Mouse (Mus musculus): ENCODE results near the gene Mgat3.

Gene Mgat3

DNA sequence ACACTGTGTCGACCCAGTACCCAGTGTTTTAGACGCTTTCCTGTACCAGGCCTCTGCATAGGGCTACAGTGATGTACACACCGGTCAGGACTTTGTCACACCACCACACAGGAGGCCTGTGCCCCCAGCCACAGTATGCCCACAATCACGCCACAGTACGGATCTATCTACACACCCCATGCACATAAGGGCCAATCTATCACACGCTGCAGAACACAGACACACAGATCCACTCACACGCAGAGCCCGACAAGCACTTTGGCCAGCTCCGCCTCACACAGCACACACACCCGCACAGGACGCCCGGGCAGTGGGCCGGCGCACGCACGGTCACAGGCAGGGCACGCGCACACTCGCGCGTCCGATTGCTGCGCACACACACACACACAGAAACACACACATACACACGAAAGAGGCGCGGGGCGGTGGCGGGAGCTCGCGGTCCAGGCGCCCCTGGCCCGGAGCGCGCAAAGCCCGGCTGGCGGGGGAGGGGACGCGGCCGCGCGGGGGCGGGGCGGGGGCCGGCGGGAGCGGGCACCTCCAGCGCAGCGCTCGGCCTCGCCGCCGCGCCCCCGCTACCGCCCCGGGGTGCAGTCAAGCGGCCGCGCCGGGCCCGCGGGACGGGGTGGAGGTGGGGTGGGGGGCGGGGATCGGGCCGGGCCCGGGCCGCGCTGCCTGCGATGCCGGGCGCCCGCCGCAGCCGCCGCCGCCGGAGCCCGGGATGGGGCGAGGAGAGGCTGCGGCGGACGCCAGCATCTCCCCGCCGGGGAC, at the start of gene Mgat3:
Gene Mgat3, plus strand, starts transcription at position 721 of the 771 bp plus-strand sequence.
- DNase-seq, result no peak

DNA sequence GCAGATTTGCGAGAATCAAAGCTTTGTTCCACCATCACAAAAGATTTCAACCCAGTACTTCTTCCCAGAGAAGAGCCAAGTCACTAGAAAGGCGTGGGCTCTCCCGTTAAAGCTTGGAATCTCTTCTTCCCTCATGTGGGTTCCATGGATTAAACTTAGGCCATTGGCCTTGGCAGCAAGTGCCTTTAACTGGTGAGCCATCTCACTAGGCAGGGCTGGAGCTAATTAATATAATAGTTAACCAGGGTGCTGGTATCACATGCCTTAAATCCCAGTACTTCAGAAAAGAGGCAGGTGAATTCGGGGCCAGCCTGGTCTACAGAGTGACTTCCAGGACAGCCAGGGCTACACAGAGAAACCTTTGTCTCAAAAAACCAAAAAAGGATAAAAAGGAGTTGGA, 48.9 kb upstream of the Mgat3 start:
- no peak for DNase-seq

DNA sequence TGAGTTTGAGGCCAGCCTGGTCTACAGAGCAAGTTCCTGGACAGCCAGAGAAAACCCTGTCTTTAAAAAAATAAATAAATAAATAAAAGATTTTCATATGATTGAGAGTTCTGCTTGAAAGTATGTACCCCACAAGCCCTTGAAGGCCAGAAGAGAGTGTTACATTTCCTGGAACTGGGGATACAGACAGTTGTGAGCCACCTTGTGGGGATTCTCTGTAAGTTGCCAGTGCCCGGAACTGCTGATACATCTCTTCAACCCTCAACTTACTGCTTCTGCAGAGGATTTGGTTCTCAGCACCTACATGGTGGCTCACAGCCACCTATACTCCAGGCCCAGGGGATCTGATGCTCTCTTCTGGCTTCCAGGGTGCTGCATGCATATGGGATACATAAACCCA, 46.3 kb upstream of the Mgat3 start:
- DNase-seq, result no peak

DNA sequence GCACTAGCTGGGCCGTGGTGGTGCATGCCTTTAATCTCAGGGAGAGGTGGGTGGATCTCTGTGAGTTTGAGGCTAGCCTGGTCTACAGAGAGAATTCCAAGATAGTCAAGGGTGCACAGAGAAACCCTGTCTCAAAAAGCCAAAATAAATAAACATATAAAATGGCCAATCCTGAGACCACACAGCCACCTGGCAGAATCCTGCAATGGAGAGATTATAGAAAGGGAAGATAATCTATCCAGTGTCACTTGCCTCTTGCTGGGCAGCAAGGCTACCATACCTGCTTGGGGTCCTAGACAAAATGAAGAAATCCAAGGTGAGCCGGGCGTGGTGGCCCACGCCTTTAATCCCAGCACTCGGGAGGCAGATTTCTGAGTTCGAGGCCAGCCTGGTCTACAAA, 43.5 kb upstream of the Mgat3 start:
- DNase-seq, result no peak

DNA sequence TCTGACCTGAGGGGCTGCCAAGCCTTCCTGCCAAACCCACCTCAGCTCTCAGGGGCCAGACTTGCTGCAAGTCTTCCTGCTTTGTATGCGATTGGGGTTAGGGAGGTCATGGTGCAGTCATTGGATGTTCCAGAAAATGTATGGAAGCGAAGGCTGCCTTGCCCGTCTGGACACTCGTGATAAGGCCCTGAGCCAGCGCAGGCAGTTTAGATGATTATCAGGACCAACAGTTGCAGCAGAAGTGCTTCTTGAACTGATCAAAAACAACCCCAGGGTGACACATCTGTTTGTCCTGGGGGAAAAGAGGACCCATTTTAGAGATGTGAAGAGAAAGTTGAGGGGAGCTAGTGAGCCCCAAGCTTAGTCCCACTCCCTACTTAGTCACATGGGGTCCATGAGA, 42.8 kb upstream of the Mgat3 start:
- DNase-seq, result no peak

DNA sequence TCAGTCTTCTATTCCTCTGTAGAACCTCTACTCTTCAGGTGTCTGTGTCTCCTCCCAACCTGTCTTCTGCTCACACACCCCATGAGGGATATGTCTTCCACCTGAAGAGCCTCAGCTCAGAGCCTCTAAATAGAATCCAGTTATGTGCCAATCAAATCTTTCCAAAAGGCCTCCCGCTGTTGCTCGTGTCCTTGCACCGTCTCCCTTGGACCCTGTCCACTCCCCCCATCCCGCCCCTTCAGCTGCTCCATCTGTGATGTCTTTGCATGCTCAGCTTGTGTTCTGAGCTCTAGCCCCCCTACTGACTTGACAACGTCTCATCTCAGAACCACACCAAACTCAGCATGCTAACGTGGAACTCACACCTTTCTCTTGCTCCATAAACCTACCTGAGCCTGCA, 42.1 kb upstream of the Mgat3 start:
- DNase-seq, result no peak

DNA sequence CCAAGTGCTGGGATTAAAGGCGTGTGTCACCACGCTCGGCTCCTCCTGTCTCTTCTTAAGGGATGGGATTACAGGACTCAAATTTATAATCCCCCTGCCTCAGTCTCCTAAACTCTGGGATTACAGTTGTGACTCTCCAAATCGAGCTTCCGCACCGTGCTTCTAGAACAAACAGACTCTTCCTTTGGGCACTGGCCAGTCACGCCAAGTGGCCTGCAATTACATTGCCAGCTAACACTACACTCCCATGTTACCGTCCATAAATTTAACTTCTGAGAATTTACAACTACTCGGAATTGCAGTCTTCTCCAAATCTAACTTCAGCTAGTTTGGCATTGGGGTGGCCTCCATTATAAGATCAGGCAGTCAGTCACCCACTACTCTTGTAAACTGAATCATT, 41.1 kb upstream of the Mgat3 start:
- no peak for DNase-seq

DNA sequence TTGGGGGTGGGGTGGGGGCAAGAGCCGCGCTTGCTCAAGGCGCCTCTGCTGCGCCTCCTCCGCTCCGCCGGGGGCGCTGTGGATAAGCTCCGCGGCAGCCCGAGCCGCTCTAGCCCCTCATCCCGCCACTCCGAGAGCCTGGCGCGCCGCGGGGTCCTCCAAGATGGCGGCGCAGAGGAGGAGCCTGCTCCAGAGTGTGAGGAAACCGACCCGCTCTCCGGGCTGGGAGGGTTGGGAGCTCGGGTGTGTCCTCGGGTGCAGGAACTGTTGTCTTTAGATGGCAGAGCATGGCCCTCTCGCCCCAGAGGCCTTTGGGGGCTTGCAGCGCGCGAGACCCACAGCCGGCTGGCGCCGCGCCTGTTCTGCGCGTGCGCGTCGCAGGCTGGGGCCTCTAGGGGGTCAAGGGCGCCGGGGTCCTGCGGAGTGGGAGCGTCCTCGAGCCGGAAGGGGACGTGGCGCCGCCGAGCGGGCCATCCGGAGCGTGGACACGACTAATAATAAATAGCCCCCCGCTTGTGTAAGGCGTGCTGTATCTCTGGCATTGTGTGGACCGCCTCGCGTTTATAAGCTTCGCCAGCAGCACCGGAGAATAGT, 40.4 kb upstream of the Mgat3 start, which contains the start of gene Tab1:
Gene Tab1, plus strand, starts transcription at position 135 of the 594 bp plus-strand sequence.
- DNase-seq, result peak; percentile 95 to 96

DNA sequence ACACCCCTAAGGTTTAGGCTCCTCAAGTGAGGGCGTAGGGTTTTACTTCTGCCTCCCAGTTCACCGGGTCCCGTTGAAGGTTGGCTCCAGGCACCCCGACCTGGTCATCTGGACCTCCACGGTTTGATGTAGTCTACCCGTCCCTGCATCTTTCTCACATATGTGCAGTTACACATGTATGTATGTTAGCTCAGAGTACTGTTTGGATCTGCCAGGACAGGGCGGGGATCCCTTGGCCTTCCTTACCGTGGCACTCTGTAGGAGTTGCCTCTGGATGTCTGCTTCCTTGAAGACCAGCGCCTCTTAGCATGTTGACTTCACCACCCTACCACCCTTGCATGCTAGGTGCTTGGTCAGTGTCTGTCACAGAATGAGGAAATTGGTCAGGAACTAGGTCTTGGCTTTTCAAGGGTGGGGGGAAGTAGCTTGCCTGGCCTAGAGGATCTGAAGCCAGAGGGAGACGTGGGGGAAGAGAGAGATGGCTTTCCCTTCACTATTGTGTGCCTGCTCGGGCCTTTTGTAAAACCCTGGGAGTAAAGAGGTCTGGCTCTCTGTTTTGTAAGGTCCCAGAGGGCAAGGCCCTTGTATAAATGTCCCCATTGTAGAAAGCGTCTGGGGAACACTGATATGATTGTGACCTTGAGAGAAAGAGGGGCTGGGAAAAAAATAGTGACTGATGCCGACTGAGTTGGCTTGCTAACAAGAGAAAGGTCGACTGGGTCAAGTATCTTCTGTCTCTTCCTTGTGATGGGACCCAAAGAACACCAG, 39.7 kb upstream of the Mgat3 start:
- DNase-seq, result no peak

DNA sequence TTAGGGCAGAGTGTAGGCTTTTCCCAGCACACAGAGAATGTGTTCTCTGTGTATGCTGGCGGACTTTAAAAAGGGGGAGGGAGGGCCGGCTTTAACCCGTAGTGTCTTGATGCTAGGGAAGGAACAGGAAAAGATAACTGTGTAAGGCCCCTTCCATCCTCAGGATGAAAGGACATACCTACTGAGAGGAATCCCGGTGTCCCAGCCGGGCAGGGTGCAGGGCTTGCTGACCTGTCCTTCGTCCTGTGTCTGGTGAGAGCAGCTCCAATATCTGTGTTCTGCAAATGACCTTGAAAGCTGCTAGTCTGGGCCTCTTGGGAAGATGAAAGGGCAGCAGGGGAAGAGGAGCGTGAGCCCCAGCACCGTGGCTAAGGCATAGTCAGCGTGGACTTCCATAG, 39.1 kb upstream of the Mgat3 start:
- DNase-seq, result no peak

DNA sequence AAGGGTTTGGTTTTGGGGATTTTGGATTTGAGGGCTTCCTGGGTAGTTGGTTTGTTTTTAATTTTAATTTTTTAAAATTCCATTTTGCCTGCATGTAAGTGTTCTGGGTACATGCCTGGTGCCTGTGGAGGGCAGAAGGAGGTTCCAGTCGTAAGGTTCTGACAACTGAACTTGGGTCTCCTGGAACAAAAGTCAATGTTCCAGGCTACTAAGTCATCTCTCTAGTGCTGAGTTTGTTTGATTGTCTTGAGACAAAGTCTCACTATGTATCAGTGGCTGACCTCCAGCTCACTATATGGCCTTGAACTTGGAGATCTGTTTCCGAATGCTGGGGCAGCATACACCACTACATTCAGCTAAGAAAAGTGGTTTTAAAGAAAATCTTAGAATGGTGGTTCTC, 38.0 kb upstream of the Mgat3 start:
- DNase-seq, result no peak

DNA sequence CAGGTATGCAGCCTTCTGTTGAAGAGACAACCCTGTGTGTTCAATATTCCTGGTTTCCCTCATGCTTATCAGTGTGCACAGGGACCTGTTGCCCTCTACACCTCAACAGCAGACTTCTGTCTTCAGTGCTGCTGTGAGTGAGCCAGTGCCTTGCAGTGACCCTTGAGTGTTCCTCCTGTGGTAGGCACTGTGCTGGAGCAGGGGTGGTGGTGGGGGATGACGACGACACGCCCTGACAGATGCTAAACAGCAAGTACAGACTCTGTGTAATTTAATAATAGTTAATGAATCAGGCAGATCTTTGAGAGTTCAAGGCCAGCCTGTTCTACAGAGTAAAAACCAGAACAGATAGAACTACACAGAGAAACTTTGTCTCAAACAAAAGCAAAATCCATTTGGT, 36.9 kb upstream of the Mgat3 start:
- DNase-seq, result no peak

DNA sequence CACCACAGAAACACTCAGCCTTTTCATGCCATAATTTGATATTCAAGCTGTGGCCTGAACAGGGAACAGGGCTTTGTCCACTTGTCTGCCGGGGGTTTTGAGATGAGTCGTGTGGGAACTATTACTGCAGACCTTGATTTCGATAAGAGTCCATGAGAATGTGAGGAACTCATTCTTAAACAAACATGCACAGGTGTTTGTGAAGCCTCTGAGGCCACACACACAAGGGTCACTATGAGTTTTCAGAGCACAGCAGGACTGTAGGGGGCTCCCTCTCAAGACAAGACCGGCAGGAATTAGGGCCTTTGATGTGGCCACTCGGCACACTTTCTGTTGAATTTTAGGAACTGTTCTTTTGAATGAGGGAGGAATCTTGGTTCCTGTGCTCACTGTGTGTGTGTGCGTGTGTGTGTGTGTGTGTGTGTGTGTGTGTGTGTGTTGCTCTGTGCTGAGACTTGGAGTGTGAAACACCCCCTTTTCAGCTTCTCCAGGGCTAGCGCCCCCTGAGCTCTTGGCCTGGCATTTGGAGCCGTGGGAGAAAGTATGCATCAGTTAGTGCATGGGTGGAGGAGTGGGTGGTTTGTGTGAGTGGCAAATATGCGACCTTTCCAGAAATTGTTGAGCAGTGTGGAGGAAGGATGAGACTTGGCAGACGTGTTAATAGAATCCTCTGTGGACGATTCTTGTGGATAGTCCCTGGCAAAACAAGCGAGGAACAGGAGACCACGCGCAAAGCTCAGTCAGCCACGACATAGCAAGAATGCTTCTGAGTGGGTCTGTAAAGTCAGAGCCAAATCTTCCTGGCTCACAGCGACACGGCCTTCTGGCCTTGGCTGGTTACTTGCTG, 35.4 kb upstream of the Mgat3 start:
- no peak for DNase-seq

DNA sequence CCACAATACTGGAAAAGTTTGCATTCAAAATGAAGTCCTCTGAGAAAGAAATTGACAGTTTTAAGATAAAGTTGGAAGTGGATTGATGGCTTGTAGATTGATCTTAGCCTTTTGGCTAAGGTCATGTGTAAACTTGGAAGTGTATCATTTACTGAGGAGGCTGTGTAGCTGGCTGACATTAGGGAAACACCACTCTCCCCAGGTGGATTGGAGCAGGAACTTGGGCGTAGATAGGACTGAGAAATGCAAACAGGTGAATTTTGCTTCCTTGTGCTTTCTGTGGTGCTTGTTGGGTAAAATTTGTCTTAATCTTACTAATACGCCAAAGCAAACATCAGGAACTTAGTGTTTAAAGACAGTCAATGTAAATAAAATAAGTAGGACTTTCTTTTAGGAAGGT, 33.2 kb upstream of the Mgat3 start:
- DNase-seq, result no peak

DNA sequence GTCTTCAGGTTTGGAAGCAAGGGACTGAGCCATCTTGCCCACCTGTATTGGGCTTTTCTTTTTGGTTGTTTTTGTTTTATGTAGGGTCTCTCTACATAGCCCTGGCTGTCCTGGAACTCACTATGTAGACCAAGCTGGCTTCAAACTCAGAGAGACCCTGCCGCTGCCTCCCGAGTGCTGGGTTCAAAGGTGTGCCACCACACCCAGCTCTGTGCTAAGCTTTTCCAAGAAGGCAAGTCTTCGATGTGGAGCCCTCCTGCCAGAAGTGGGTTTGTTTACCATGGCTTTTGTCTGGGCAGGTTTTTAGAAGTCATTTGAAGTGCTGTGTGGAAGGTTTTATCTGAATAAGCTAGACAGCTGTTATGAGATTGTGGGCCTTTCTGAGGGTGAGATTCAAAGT, 32.6 kb upstream of the Mgat3 start:
- DNase-seq, result no peak

DNA sequence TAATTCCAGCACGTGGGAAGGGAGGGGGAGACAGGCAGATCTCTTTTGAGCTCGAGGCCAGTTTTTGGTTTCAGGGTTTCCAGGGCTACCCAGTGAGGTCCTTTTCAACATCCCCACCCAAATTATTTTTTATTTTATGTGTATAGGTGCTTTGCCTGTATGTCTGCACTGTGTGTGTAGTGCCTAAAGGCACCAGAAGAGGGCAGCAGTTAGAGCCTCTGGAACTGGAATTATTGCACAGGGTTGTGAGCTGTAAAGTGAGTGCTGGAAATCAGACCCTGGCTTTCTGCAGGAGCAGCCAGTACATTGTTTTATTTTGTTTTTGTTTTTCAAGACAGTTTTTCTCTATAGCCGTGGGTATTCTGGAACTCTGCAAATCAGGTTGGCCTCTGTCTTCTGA, 31.4 kb upstream of the Mgat3 start:
- peak; percentile 33 to 34 for DNase-seq

DNA sequence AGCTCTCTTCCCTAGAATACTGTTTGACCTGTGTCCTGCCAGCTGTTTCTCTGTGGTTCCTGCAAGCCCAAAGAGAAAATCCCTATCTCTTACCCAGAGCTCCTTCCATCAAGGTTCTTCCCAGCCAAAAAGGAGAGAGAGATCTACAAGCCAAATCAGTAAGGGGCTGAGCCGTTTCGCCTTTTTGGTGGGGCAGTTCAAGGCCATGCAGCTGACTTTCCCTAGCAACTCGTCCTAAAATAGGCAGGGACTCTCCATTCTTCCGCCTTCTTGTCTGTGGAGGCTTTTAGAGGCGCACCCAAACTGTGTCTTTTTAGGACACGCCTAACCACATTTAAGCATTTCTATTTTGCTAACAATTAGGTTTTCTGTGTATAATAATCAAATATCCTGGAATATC, 29.8 kb upstream of the Mgat3 start:
- no peak for DNase-seq

DNA sequence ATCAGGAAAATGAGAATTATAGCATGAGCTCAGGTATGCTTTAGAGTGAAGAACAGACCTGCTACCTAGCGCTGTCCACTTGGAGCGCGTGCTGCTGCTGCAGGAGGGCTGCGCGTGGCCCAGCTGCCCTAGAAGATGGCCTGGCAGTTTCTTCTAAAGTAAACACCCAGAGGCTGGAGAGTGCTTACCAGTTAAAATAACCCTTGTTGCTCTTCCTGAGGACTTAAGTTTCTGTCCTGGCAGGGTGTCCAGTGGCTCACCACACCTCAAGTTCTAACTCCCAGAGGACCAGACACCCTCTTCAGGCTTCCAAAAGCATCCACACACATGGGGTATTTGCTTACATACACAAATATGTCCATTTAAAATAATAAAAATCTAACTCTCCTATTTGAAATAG, 28.1 kb upstream of the Mgat3 start:
- no peak for DNase-seq

DNA sequence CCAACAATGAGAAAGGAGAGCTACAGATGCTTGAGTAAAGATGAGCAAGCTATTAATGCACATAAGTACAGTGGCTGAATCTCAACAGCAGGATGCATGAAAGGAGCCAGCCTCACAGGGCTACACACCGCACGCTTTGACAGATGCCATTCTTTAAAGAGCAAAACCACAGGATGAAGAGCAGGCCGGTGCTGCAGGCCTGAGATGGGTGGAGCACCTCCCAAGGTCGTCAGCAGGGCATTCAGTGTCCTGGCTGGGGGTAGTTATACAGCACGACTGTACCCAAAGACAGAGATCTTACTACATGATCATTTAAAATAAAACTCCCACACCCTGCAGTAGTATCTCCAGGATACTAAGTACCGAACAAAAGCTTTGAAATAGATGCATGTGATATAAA, 27.4 kb upstream of the Mgat3 start:
- DNase-seq, result no peak

DNA sequence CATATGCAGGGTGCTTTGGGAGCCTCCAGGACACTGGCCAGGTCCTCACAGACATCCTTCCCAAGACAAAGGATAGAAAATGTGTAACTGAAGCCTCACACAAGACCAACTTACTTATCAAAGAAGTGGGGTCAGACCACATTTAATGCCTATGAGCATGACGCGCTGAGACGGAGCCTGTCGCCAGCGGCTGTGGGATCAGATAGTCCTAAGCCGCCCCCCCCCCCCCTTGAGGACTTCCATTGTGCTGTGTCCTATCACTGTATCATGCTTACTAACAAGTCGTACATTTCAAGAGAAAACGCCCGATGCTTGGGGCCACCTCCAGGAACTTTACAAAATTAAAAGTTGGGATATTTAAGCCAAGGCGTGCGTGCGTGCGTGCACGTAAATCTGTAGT, 26.4 kb upstream of the Mgat3 start:
- DNase-seq, result no peak

DNA sequence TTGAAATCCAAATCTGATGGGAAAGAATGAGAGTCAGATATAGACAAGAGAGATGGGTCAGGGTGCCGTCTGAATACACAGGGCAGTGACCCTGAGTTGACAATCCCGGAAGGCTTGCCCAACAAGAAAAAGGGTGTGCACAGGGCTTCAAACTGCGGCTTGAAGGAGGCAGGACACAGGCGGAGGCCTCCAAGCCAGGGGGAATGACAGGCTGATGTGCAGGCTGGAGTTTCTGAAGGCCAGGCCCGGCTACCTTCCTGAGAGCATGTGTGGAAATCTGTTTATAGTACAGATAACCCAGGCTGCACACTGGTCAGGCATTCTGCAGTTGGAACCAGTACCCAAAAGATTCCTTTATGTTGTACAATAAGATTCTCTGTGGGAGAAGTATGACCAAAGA, 26.0 kb upstream of the Mgat3 start:
- DNase-seq, result no peak

DNA sequence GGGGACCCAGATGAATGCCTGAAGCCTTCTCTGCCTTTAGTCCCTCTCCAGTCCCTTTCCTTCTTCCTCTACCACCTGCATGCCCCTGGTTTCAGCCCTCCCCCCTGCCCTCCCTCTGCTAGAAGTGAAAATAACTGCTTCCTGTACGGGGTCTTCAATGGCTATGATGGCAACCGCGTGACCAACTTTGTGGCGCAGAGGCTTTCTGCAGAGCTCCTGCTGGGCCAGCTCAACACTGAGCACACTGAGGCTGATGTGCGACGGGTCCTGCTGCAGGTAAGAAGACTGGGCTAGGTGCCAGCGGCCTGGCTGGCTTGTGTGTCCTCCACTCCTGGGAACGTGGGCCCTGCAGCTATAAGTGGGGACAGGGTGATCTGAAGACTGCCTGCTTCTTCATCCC, 25.0 kb upstream of the Mgat3 start:
- DNase-seq, result no peak

DNA sequence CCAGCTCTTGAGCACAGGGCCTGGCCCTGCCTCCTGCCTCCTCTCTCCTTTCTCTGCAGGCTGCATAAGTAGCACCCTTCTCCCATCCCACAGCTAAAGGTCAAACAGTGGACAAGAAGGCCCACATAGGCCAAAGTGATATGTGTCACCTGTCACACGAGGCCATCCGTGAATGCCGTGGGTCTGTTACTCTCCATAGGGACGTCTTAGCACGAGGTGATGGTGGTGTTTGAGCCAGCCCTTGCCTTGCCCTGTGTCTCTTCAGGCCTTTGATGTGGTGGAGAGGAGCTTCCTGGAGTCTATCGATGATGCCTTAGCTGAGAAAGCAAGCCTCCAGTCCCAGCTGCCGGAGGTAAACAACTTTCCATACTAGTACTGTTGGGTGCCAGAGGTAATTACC, 24.0 kb upstream of the Mgat3 start:
- DNase-seq, result no peak
